Mouse (Mus musculus) splenic B cell, adult 2 months (primary cell): ENCODE data around the gene Unc5c.

Experiments used
- DNase-seq: peaks from one replicate; pipeline ENCODE4 v3.0.0-alpha.2; 2011; ENCODE audit warnings: low read depth, low spot score
- H3K27me3 ChIP-seq: 2 replicates; pipeline ENCODE4 v1.6.1; 2012; ENCODE audit warnings: mild to moderate bottlenecking, low read length, moderate library complexity, mixed read lengths; ENCODE audit not compliant: control insufficient read depth, poor library complexity, insufficient read depth, severe bottlenecking
- H3K36me3 ChIP-seq: 2 replicates; pipeline ENCODE4 v1.6.1; 2012; ENCODE audit warnings: mild to moderate bottlenecking, low read length, moderate library complexity, mixed read lengths; ENCODE audit not compliant: control insufficient read depth, poor library complexity, insufficient read depth, severe bottlenecking

Gene Unc5c

GRCm38 (mm10) chr3:141660065-141661062, 195.3 kb downstream of the Unc5c start:
- Histone ChIP-seq H3K27me3 (no peaks in the 10 kb centered on the region), H3K36me3 (no peaks in the 10 kb centered on the region)
- no peak for DNase-seq

DNA sequence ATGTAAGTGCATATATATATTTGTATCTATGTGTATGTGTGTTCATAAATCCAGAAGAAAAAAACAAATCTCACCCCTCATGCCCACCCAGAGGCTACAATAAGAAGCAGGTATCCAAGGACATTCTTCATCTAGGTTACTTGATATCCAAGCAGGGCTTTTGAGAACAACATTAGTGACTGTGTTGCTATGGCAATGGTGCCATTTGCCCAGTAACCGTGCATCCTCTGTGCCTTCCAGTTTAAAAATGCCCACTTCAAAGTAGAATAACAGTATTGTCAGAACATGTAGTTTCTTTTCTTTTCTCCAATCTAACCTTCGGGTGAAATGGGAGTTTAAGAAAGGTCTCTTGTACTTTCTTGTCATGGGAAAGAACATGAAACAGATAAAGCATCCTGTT, 224.1 kb downstream of the Unc5c start:
- no peaks in the 10 kb centered on the region for H3K27me3 ChIP-seq
- no peak for DNase-seq
- no peaks in the 10 kb centered on the region for H3K36me3 ChIP-seq

DNA sequence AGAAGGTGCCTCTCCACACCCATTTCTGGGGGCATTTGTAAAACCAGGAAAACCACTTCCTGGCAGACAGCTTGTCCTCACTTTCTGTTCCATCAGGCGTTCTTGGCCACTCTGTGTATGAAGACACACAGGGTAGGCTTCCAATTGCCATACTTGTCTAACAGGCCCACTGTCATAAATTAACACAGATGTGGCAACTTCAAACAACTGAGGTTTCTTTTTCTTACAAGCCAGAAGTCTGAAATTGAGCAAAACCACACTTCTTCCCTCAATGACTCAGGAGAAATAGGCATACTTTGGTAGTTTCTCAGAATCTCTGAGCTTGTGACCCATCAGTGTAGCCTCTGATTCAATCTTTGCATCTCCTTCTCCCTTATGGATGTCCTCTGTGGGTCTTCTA, 225.7 kb downstream of the Unc5c start:
- DNase-seq = no peak
- no peaks in the 10 kb centered on the region for H3K27me3 ChIP-seq
- no peaks in the 10 kb centered on the region for H3K36me3 ChIP-seq

GRCm38 (mm10) chr3:141691418-141691817, 226.4 kb downstream of the Unc5c start:
- DNase-seq = no peak
- no peaks in the 10 kb centered on the region for H3K36me3 ChIP-seq

DNA sequence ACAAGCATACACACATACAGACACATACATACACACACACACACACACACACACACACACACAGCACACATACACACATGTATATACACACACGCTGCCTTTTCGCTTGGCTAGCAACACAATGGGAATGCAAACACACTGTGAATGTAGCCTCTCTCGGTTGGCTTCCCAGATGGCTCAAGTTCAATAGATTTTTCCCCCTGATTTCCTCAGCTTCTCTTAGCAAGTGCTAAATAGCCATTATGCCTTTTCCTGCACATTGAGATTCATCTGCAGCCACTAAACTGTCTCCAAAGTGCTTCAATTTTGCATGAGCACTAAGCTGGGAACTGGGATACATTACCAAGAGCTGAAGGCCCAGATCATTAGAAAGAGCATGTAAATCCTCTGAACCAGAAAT, 226.8 kb downstream of the Unc5c start:
- Histone ChIP-seq H3K36me3 (no peaks in the 10 kb centered on the region), H3K27me3 (no peaks in the 10 kb centered on the region)
- DNase-seq = no peak

More at GRCm38 (mm10) chr3:141691418-141691817, 226.4 kb downstream of the Unc5c start:
- no peaks in the 10 kb centered on the region for H3K27me3 ChIP-seq

GRCm38 (mm10) chr3:141699177-141699576, 234.2 kb downstream of the Unc5c start:
- no peak for DNase-seq
- no peaks in the 10 kb centered on the region for H3K36me3 ChIP-seq
- H3K27me3 ChIP-seq = no peaks in the 10 kb centered on the region

- DNase-seq = no peak
- H3K36me3 ChIP-seq = no peaks in the 10 kb centered on the region
- no peaks in the 10 kb centered on the region for H3K27me3 ChIP-seq
Observed at GRCm38 (mm10) chr3:141701381-141701909, 236.4 kb downstream of the Unc5c start.

- Histone ChIP-seq H3K27me3 (no peaks in the 10 kb centered on the region), H3K36me3 (no peaks in the 10 kb centered on the region)
- no peak for DNase-seq
Observed at GRCm38 (mm10) chr3:141711601-141712000, 246.6 kb downstream of the Unc5c start.

DNA sequence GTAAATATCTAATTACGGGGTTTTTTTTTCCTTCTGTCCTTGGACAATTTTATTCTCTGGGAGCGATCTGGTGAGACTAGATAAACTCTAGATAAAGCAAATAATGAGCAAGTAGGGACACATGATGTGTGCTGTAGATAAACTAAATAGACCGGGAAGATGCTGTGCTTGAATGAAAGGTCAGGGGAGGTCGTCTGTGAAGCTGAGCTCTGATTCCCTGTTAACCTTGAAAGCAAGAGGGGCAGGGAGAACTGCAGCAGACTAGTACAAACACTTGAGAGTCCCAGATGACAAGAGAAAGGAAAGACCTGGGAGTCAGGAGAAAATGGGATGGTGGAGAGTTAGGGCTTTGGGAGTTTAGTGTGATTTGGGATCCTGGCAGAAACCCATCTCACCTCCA, 251.4 kb downstream of the Unc5c start:
- no peaks in the 10 kb centered on the region for H3K36me3 ChIP-seq
- H3K27me3 ChIP-seq = no peaks in the 10 kb centered on the region
- no peak for DNase-seq

DNA sequence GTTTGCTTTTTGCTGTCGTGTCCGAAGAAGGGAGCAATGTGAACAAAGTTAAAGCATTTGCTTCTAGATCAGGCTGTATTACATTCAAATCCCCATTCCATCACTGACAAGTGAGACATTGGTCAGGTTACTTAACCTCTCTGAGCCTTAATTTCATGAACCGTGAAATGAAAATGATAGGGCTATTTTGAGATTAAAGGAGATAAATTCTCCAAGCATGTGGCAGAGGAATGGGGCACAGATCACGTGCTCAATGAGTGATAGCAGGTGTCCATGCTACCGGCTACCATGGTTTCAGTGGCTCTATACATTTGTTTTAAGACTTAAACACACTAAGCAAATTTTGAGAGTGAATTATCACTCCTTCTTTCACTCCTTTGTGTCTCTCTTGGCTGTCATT, 254.0 kb downstream of the Unc5c start:
- Histone ChIP-seq H3K27me3 (no peaks in the 10 kb centered on the region), H3K36me3 (no peaks in the 10 kb centered on the region)
- DNase-seq = no peak

DNA sequence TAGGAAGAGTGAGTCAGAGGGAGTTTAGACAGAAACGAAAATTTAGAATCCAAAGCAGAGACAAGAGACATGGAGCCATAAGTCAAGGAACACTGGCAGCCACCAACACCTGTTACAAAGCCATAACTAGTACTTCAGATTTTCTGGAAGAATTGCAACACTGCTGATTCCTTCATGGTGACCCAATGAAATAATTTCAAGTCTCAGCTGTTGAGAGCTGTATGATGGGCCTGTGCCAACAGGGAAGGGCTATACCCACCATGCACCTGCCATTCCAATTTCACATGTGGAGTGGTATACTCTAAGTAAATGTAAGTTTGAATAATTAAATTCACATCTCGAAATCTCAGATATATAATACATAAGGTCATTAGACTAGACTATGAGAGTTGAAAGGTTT, 259.5 kb downstream of the Unc5c start:
- Histone ChIP-seq H3K27me3 (no peaks in the 10 kb centered on the region), H3K36me3 (no peaks in the 10 kb centered on the region)
- DNase-seq = no peak

GRCm38 (mm10) chr3:141725432-141725831, 260.4 kb downstream of the Unc5c start:
- Histone ChIP-seq H3K36me3 (no peaks in the 10 kb centered on the region), H3K27me3 (no peaks in the 10 kb centered on the region)
- no peak for DNase-seq

DNA sequence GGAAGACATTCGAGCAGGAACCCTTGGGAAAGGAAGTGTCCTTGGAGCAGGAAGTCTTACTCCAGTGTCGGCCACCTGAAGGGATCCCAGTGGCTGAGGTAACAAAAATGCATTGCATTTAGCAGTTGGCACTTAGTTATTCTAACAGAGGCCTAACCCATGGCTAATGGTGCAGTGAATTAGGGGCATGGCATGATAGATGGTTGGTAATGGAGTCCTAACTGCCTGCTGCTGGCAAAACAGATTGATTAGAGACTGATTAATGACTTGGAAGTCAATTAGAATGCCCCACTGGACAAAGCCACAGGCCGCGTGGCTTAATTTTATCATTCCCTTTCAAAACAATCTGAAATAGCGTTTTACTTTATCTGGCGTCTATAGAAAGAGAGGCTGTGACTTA, 268.8 kb downstream of the Unc5c start:
- Histone ChIP-seq H3K36me3 (no peaks in the 10 kb centered on the region), H3K27me3 (no peaks in the 10 kb centered on the region)
- no peak for DNase-seq

GRCm38 (mm10) chr3:141735285-141735684, 270.3 kb downstream of the Unc5c start:
- H3K27me3 ChIP-seq = no peaks in the 10 kb centered on the region
- H3K36me3 ChIP-seq = no peaks in the 10 kb centered on the region
- DNase-seq = no peak

DNA sequence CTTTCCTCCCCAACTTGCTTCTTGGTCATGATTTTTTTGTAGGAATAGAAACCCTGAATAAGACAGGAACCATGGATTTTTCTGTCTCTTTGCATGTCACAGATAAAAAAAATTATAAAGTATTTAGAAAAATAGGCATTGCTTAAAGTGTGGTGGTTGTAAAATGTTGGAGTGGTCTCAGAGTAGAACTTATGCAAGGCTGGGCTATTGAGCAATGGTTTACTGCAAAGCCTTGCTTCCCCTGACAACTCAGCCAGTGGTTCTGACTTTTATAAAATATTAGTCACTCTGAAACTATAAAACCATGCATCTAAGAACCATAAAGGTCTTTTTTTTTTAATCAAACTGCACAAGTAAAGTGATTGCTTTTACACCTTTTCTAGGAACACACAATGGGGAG, 280.3 kb downstream of the Unc5c start:
- no peak for DNase-seq
- Histone ChIP-seq H3K36me3 (no peaks in the 10 kb centered on the region), H3K27me3 (no peaks in the 10 kb centered on the region)
